Mouse (Mus musculus) liver, embryonic 15.5 days (tissue): ENCODE measurements at regions not wholly inside any gene's neighbourhood (a gene's known extent, or its start where the extent isn't known, plus 50 kb on each side); places are given as distances from the start of the nearest gene placed in this dataset.

ENCODE experiments used
- ATAC-seq: fragments of 200-750 bp; cut with Nextera tagmentation; 2 replicates; pipeline ENCODE4 v1.8.0; 2017; ENCODE audit warnings: moderate number of reproducible peaks, mild to moderate bottlenecking, moderate library complexity; ENCODE audit not compliant: insufficient read depth
- H3K27ac ChIP-seq: fragments of 300-500 bp; sonication (generic); replicated peaks from 2 replicates; pipeline ENCODE4 v1.5.1; 2015; ENCODE audit warnings: mild to moderate bottlenecking, inconsistent platforms
- H3K27me3 ChIP-seq: fragments of 300-500 bp; sonication (generic); 2 replicates; pipeline ENCODE4 v1.6.1; 2015; ENCODE audit warnings: mild to moderate bottlenecking, inconsistent platforms
- H3K36me3 ChIP-seq: fragments of 300-500 bp; sonication (generic); replicated peaks from 2 replicates; pipeline ENCODE4 v1.6.1; 2015; ENCODE audit warnings: moderate library complexity, mild to moderate bottlenecking, inconsistent platforms
- H3K4me1 ChIP-seq: fragments of 300-500 bp; sonication (generic); replicated peaks from 2 replicates; pipeline ENCODE4 v1.6.1; 2015; ENCODE audit warnings: inconsistent platforms
- H3K4me2 ChIP-seq: fragments of 300-500 bp; sonication (generic); 2 replicates; pipeline ENCODE4 v1.6.1; 2015; ENCODE audit warnings: moderate library complexity, mild to moderate bottlenecking, inconsistent platforms
- H3K4me3 ChIP-seq: fragments of 300-500 bp; sonication (generic); replicated peaks from 2 replicates; pipeline ENCODE4 v1.5.1; 2015; ENCODE audit warnings: mild to moderate bottlenecking, inconsistent platforms
- H3K9ac ChIP-seq: fragments of 300-500 bp; sonication (generic); 2 replicates; pipeline ENCODE4 v1.6.1; 2015; ENCODE audit warnings: moderate library complexity, mild to moderate bottlenecking, inconsistent platforms
- H3K9me3 ChIP-seq: fragments of 300-500 bp; sonication (generic); replicated peaks from 2 replicates; pipeline ENCODE4 v1.6.1; 2016; ENCODE audit warnings: inconsistent platforms
- WGBS: fragments of 180-500 bp; shearing (Covaris S2); methylation state at CpG from one replicate; pipeline ENCODE4 v1.1.7; 2015; ENCODE audit warnings: mixed read lengths; ENCODE audit not compliant: insufficient replicate concordance; 5-methylcytosine and 5-hydroxymethylcytosine counted together

DNA sequence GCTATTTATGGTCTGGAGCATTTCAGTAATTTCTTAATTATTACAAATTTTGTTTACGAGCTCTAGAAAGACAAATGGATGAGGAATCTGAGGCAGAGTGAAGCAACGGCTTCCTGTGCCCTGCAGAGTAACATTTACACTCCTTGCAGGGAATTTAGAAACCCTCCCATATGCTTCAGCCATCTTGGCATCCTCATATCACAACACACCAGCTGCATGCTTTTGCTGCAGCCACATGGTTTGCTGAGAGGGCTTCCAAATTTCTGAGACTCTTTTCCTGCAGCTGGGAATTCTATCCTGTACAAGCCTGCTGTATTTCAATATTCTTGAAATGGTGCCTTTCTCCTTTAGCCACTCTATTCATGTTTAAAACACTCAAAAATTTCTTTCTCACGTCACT, 91.4 kb downstream of the Rgs2 start:
- Histone ChIP-seq H3K9me3 (no peaks in the 10 kb centered on the region), H3K27ac (no peak overlapping the region), H3K9ac (no peak overlapping the region), H3K4me2 (no peak overlapping the region), H3K4me1 (no peaks in the 10 kb centered on the region), H3K27me3 (no peaks in the 10 kb centered on the region), H3K4me3 (no peak overlapping the region), H3K36me3 (no peaks in the 10 kb centered on the region)
- WGBS: 61% methylated on average over 3 of the region's 3 CpGs
- no peak for ATAC-seq

DNA sequence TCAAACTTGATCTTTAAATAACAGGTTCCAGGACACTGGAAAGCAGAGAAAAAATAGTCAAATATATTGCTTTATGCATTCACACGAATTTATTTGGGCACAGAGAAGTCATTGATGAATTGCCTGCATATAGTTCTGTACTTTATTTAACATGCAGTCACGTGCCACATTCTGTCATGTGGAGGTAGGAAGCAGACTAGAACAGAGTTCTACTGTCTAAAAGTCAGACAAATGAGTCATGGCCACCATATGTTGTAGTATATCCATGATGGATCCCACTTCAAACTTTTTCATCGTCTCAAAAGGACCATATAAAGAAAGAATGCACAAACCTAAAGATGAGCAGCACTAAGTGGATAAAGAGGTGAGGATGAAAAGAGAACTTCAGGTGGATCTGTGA, 92.7 kb downstream of the Rgs2 start:
- Histone ChIP-seq H3K36me3 (no peaks in the 10 kb centered on the region), H3K27me3 (no peaks in the 10 kb centered on the region), H3K4me1 (0 out of 2 replicates have a peak, but pooled peaks cover 2% of the 10 kb centered on the region), H3K4me2 (no peak overlapping the region), H3K9me3 (no peaks in the 10 kb centered on the region), H3K4me3 (no peak overlapping the region), H3K9ac (no peak overlapping the region), H3K27ac (no peak overlapping the region)
- 41% methylated on average over 3 of the region's 3 CpGs for WGBS
- no peak for ATAC-seq

DNA sequence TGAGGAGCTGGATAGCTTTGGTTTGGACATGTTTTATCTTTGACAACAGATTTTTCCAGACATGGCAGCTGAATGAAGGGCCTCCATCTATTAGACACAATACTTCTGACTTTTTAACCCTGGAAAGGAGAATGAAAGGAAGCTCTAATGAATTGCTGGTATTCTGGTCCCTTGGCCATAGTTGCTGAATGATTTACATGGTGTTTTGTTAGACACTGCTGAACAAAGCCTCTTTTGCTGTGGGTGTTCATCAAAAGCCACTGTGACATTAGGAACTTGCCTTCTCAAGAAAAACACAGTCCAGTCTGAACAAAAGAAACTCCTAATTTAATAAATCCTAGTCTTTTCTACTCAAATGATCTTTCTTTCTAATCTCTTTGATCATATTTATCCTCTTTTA, 93.4 kb downstream of the Rgs2 start:
- no peak for ATAC-seq
- Histone ChIP-seq H3K4me2 (no peak overlapping the region), H3K27ac (no peak overlapping the region), H3K36me3 (no peaks in the 10 kb centered on the region), H3K4me3 (no peak overlapping the region), H3K27me3 (no peaks in the 10 kb centered on the region), H3K9me3 (no peaks in the 10 kb centered on the region), H3K4me1 (0 out of 2 replicates have a peak, but pooled peaks cover 2% of the 10 kb centered on the region), H3K9ac (no peak overlapping the region)

DNA sequence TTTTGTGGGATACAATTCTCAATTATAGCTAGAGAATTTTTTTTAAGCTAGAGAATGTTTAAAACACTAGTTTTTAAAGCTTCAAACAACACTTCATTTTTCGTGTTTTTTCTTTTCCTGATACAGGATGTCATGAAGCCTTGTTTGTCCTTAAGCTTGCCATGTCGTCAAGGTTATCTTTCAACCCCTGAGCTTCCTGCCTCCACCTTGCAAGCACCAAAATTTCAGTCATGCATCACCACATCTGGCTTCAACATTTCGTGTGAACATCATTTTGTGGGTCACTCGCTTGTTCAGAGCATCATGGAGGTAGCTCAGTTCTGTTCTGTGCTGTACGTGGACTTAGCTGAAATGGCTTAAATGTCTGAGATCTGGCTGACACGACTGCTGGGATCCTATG, 96.6 kb downstream of the Rgs2 start:
- WGBS: 29% methylated on average over 6 of the region's 6 CpGs
- Histone ChIP-seq H3K4me1 (0 out of 2 replicates have a peak, but pooled peaks cover 2% of the 10 kb centered on the region), H3K9ac (no peak overlapping the region), H3K4me2 (no peak overlapping the region), H3K9me3 (no peaks in the 10 kb centered on the region), H3K27ac (no peak overlapping the region), H3K36me3 (no peaks in the 10 kb centered on the region), H3K27me3 (no peaks in the 10 kb centered on the region), H3K4me3 (no peak overlapping the region)
- ATAC-seq: no peak

DNA sequence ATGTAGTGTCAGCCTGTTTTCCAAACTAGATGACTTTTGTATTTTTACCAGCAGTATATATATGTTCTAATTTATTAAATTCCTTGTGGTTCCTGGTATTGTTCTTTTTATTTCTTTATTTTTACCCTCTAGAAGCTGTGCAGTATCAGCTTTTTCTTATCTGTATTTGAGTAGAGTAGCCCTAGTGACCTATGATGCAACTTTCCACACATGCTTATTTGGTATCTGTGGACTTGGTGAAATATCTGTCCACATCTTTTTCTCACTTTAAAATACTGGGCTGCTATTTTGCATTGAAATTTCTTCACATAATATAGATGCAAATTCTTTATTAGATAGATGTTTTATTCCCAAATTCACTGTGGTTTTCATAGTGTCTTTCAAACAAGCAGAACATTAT, 97.1 kb downstream of the Rgs2 start:
- Histone ChIP-seq H3K4me2 (no peak overlapping the region), H3K27me3 (no peaks in the 10 kb centered on the region), H3K27ac (no peak overlapping the region), H3K9me3 (no peaks in the 10 kb centered on the region), H3K4me1 (0 out of 2 replicates have a peak, but pooled peaks cover 2% of the 10 kb centered on the region), H3K4me3 (no peak overlapping the region), H3K36me3 (no peaks in the 10 kb centered on the region), H3K9ac (no peak overlapping the region)
- ATAC-seq: no peak

DNA sequence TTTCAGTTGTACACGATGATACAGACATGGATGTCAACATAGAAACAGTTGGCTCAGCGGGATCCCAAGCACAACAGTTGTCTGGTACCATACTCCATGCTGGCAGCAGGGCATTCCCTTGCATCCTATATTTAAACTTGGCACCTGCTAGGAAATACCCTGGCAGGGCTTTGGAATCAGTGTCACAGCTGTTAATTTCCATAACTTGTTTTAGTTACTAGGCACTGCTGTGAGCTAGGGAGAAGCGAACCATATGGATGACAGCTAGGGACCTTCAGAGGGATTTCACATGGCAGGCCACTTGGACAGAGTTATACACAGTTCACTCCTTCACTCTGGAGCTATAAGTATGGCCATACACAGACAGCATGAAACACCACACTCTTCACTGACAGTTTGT, 100.0 kb downstream of the Rgs2 start:
- ATAC-seq: no peak
- Histone ChIP-seq H3K4me2 (no peak overlapping the region), H3K9ac (no peak overlapping the region), H3K27ac (no peak overlapping the region), H3K4me1 (0 out of 2 replicates have a peak, but pooled peaks cover 2% of the 10 kb centered on the region), H3K4me3 (no peak overlapping the region), H3K9me3 (no peaks in the 10 kb centered on the region), H3K36me3 (no peaks in the 10 kb centered on the region), H3K27me3 (no peaks in the 10 kb centered on the region)
- 62% methylated on average over 3 of the region's 3 CpGs for WGBS

DNA sequence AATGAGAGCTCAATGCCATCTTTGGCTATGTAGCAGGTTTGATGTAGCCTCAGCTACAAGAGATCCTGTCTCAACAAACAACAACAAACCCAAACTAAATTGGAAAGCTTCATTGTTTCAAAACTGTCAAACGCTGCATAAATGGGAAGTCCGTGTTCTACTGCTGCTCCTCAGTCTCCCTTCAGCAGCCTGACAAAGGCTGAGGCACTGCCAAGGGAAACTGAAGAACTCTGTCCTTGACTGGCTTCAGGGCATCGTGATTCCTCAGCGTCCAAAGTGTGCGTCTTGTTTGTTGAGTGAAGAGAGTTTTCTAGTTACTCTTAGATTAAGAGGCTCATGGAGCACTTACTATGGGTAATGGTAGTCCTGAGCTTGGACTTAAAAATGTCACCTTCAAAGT, 100.7 kb downstream of the Rgs2 start:
- Histone ChIP-seq H3K9ac (no peak overlapping the region), H3K9me3 (no peaks in the 10 kb centered on the region), H3K4me3 (no peak overlapping the region), H3K36me3 (no peaks in the 10 kb centered on the region), H3K4me1 (0 out of 2 replicates have a peak, but pooled peaks cover 2% of the 10 kb centered on the region), H3K27me3 (no peaks in the 10 kb centered on the region), H3K27ac (no peak overlapping the region), H3K4me2 (no peak overlapping the region)
- 46% methylated on average over 5 of the region's 5 CpGs for WGBS
- no peak for ATAC-seq

DNA sequence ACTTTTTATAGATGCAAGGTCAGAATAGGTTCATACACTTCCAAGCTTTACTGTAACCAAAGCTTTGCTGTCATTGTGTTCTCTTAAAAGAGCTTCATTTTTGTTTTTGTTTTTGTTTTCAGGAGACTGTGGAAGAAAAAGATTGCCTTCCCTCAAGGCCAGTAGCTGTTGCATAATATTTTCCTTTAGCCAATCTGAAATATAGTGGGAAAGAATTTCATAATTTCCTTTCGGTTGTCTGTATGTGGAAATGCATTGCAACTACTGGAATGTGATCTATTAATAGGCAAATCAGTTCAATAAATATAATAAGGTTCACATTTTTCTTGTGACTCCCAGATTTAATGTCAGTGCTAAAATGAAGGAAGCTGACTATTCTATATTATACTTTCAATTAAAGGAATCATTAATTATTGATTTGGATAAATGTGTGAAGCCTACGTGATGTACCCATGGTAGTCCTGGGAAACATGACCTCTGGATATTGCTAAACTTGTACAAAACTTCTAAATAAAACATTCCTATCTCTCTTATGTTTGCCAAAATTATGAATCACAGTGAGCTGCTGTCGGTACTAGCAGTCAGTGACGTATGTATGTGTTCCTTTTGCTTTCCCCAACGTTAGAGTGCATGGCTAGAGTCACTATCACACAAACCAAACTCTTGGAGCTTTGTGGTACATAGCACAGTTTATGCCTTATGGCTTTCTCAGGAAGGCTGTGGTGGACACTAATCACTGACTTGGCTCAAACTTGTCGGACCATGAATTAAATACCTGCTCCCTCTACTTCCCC, 102.6 kb downstream of the Rgs2 start:
- H3K36me3 ChIP-seq: no peaks in the 10 kb centered on the region
- H3K4me3 ChIP-seq: no peak overlapping the region
- no peak overlapping the region for H3K27ac ChIP-seq
- ATAC-seq: no peak
- H3K9me3 ChIP-seq: no peaks in the 10 kb centered on the region
- no peak overlapping the region for H3K4me2 ChIP-seq
- no peaks in the 10 kb centered on the region for H3K27me3 ChIP-seq
- H3K9ac ChIP-seq: no peak overlapping the region
- no peaks in the 10 kb centered on the region for H3K4me1 ChIP-seq
- WGBS: 60% methylated on average over 6 of the region's 6 CpGs

DNA sequence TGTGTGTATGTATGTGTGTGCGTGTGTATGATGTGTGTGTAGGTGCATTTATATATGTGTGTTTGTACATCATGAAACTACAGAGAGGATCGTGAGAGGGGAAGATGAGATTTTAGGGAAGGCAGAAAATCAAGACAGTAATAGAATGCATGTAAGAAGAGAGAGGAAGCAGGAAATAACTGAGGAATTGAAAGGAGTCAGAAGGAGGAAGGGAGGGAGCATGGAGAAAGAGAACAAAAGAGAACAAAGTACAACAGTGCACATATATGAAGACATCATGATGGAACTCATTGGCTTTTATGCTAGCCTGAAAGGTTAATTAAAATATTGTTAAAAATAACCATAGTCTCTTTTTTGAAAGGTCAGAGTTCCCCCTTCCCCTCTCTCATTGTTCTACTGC, 111.4 kb downstream of the Uchl5 start:
- no peaks in the 10 kb centered on the region for H3K4me1 ChIP-seq
- H3K9ac ChIP-seq: no peak overlapping the region
- H3K27ac ChIP-seq: no peak overlapping the region
- no peaks in the 10 kb centered on the region for H3K27me3 ChIP-seq
- H3K4me3 ChIP-seq: no peak overlapping the region
- WGBS: 62% methylated on average over 2 of the region's 2 CpGs
- no peak for ATAC-seq
- no peaks in the 10 kb centered on the region for H3K36me3 ChIP-seq
- no peaks in the 10 kb centered on the region for H3K9me3 ChIP-seq
- no peak overlapping the region for H3K4me2 ChIP-seq

DNA sequence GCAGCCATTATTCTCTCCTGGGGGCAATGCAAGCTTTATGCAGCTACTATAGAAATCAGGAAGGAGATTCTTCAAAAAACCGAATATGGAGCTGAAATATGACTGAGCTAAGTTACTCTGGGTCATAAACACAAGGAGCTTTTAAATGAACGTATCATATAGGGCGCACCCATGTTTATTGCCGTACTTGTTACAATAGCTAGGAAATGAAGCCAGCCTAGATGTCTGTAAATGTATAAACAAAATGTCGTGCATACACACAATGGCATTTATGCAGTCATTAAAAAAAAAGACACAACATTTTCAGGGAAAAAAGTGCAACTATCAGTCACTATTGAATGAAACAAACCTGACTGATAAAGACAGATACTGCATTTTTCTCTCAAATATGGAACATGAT, 111.0 kb downstream of the Uchl5 start:
- Histone ChIP-seq H3K36me3 (no peaks in the 10 kb centered on the region), H3K27ac (no peak overlapping the region), H3K9ac (no peak overlapping the region), H3K4me2 (no peak overlapping the region), H3K27me3 (no peaks in the 10 kb centered on the region), H3K4me1 (no peaks in the 10 kb centered on the region), H3K9me3 (no peaks in the 10 kb centered on the region), H3K4me3 (no peak overlapping the region)
- ATAC-seq: no peak
- WGBS: 68% methylated on average over 5 of the region's 5 CpGs

DNA sequence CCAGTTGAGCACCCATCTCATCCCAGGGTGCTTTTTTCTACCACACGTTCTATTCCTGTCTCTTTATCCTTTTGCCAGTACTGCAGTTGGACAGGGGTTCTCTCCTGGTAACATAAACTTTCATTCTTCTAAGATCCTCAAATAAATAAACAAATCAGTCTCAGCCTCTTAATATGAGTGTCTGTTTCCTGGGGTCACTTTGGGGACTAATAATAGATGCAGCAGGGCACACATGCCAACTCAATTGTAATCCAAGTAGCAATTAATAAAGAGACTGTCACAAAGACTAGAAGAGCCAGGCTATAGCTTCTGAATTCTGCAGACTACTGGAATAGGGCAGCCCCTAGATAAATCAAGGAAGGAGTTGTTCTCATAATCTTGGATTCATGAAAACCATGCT, 108.9 kb downstream of the Uchl5 start:
- 60% methylated on average over 1 of the region's 1 CpGs for WGBS
- Histone ChIP-seq H3K4me3 (no peak overlapping the region), H3K36me3 (no peaks in the 10 kb centered on the region), H3K9me3 (no peaks in the 10 kb centered on the region), H3K4me2 (no peak overlapping the region), H3K9ac (no peak overlapping the region), H3K27me3 (no peaks in the 10 kb centered on the region), H3K4me1 (no peaks in the 10 kb centered on the region), H3K27ac (no peak overlapping the region)
- ATAC-seq: no peak

DNA sequence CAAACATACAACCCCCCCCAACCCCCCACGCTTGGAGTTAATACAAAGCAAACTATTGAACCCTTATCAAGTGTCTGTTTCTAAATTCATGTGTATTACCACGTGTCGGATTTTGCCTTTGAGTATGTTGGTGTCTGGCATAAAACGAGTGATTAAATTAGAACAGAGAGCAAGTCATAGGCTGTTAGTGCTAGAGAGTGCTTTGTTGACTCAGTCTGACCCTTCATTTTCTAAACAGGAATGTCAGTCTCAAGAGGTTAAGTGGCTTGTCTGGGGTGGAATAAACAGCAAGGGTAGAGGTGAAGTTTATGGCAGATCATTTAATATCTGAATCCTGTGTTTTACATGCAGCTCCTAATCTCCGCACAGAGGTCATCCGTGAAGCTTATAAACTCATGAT, 104.1 kb downstream of the Uchl5 start:
- Histone ChIP-seq H3K36me3 (no peaks in the 10 kb centered on the region), H3K9ac (no peak overlapping the region), H3K4me1 (no peaks in the 10 kb centered on the region; the same call in none of the 2 replicates), H3K4me3 (no peak overlapping the region), H3K27ac (no peak overlapping the region), H3K4me2 (no peak overlapping the region), H3K9me3 (no peaks in the 10 kb centered on the region), H3K27me3 (no peaks in the 10 kb centered on the region)
- 63% methylated on average over 6 of the region's 6 CpGs for WGBS
- ATAC-seq: no peak
